ENCODE assay signal across 8 mouse cellular contexts in genomic region chr4:41639214-41639841, GRCm38 (mm10). TPM values are rescaled to one million over a fixed set of nuclear protein-coding genes. Genes with fewer than 3 reads are reported as not detected.
DNase-seq lines count a peak whose midpoint lies in the region; ATAC-seq and TF ChIP-seq lines count a peak whose summit lies in the region.

No protein-coding gene starts in this region.

- no peak overlapping the region for H3K27ac ChIP-seq in limb, embryonic 14.5 days (replicated peaks; ENCODE audit: low read depth, low read length)
- peak overlapping the region; percentile 80 for H3K27ac ChIP-seq in stomach, postnatal 0 days (replicated peaks)

- H3K36me3 ChIP-seq in erythroblast, embryonic 14.5 days (ENCODE audit: control insufficient read depth) = no peaks in the 10 kb centered on the region
- no peaks in the 10 kb centered on the region for H3K36me3 ChIP-seq in limb, embryonic 14.5 days (ENCODE audit: control insufficient read depth, insufficient read depth, low read length)
- no peaks in the 10 kb centered on the region for H3K36me3 ChIP-seq in stomach, postnatal 0 days (ENCODE audit: control insufficient read depth, insufficient read depth, low read length)

- TF ChIP-seq POLR2A in limb, embryonic 14.5 days (IDR thresholded peaks at IDR 0.05; ENCODE audit: borderline replicate concordance, extremely low read depth, insufficient read depth, insufficient read length) = no peak

- H3K4me2 ChIP-seq in limb, embryonic 14.5 days (replicated peaks; ENCODE audit: low read depth, low read length, severe bottlenecking) = peak overlapping the region; percentile 80
- peak overlapping the region; percentile 65 for H3K4me2 ChIP-seq in stomach, postnatal 0 days (replicated peaks; ENCODE audit: low read depth)

- ATAC-seq in limb, embryonic 14.5 days (ENCODE audit: low FRiP score, low read depth) = no peak
- ATAC-seq in stomach, postnatal 0 days (ENCODE audit: low FRiP score, low TSS enrichment) = no peak
- no peak for ATAC-seq in activated CD4-positive, CD25-positive, alpha-beta regulatory T cell, adult 4 months

- peak; percentile 12 to 25 for DNase-seq in left cerebral cortex, adult 18-20 months (ENCODE audit: low spot score in 2 of 2)
- no peak for DNase-seq in left cerebral cortex, adult 9 months (ENCODE audit: low spot score in 2 of 2)
- peak; percentile 4 for DNase-seq in T-cell, adult 2 months (ENCODE audit: low spot score)
- no peak for DNase-seq in limb, embryonic 14.5 days (ENCODE audit: low spot score)
- DNase-seq in stomach, postnatal 0 days (ENCODE audit: low spot score) = no peak
- no peak for DNase-seq in testis, postnatal 10 days (ENCODE audit: low spot score)

- no peaks in the 10 kb centered on the region for H3K9me3 ChIP-seq in erythroblast, embryonic 14.5 days (ENCODE audit: control insufficient read depth, low read length)
- no peaks in the 10 kb centered on the region for H3K9me3 ChIP-seq in limb, embryonic 14.5 days (ENCODE audit: control insufficient read depth, low read length)
- H3K9me3 ChIP-seq in stomach, postnatal 0 days (ENCODE audit: control insufficient read depth, low read length) = no peaks in the 10 kb centered on the region

- no peak for TF ChIP-seq EP300 in stomach, postnatal 0 days (optimal IDR thresholded peaks at IDR 0.05)

- H3K4me1 ChIP-seq in erythroblast, embryonic 14.5 days (ENCODE audit: control insufficient read depth) = peaks cover 13% of the 10 kb centered on the region
- H3K4me1 ChIP-seq in limb, embryonic 14.5 days (ENCODE audit: control insufficient read depth, insufficient read depth, low read length) = peaks cover 21% of the 10 kb centered on the region
- H3K4me1 ChIP-seq in stomach, postnatal 0 days (replicated peaks; ENCODE audit: control insufficient read depth, insufficient read depth) = no peaks in the 10 kb centered on the region

- no peak for TF ChIP-seq CTCF in stomach, postnatal 0 days (IDR thresholded peaks at IDR 0.05; ENCODE audit: low read depth)

- H3K27me3 ChIP-seq in erythroblast, embryonic 14.5 days (ENCODE audit: control insufficient read depth) = peaks cover 36% of the 10 kb centered on the region
- peaks cover 7% of the 10 kb centered on the region; the same call in 1 of the 2 replicates for H3K27me3 ChIP-seq in limb, embryonic 14.5 days (ENCODE audit: control insufficient read depth, insufficient read depth, low read length)
- no peaks in the 10 kb centered on the region for H3K27me3 ChIP-seq in stomach, postnatal 0 days (ENCODE audit: control insufficient read depth, insufficient read depth, low read length)

- WGBS in limb, embryonic 14.5 days = 17% methylated on average over 10 of the region's 10 CpGs
- WGBS in stomach, postnatal 0 days = 20% methylated on average over 10 of the region's 10 CpGs

- H3K9ac ChIP-seq in limb, embryonic 14.5 days (ENCODE audit: low read depth, low read length, severe bottlenecking) = peak overlapping the region; percentile 79
- H3K9ac ChIP-seq in stomach, postnatal 0 days (ENCODE audit: low read length) = peak overlapping the region; percentile 71

- H3K4me3 ChIP-seq in erythroblast, embryonic 14.5 days (replicated peaks) = peak overlapping the region; percentile 53
- H3K4me3 ChIP-seq in limb, embryonic 14.5 days (replicated peaks; ENCODE audit: low read length) = peak overlapping the region; percentile 59
- H3K4me3 ChIP-seq in stomach, postnatal 0 days (ENCODE audit: low read depth, low read length) = peak overlapping the region; percentile 59

RNA-seq across cellular contexts. Expression of gene Enho, which starts 0.8 kb away (rescaled TPM):
- total RNA-seq in left cerebral cortex, adult 18-20 months (2021) = 10 to 100 TPM; 59.1 to 66.3 TPM
- polyA plus RNA-seq in erythroblast, embryonic 14.5 days (2012) = 0.04 TPM in 1 of 2 replicates, not detected in the other
- polyA plus RNA-seq in limb, embryonic 14.5 days (2012; rRNA removed) = 15.6 and 22.3 TPM in 2 replicates
- 12.5 and 13.1 TPM in 2 replicates for polyA plus RNA-seq in limb, embryonic 14.5 days (2014; fragmentation: Nextera tagmentation; extraction: Ambion mirVana)
- 50.5 and 55.4 TPM in 2 replicates for polyA plus RNA-seq in stomach, postnatal 0 days (2015; fragmentation: Nextera tagmentation; extraction: Ambion mirVana)
- not detected for polyA plus RNA-seq in activated CD4-positive, CD25-positive, alpha-beta regulatory T cell, adult 4 months (2017; shearing (Covaris generic))

RNA-seq across cellular contexts. Expression of gene Cntfr, which starts 57.6 kb away (rescaled TPM):
- total RNA-seq in left cerebral cortex, adult 18-20 months (2021) = 100 to 1,000 TPM; 117 to 131 TPM
- polyA plus RNA-seq in erythroblast, embryonic 14.5 days (2012) = not detected in 2 replicates
- 34.2 and 43.6 TPM in 2 replicates for polyA plus RNA-seq in limb, embryonic 14.5 days (2012; rRNA removed)
- 5.3 and 5.4 TPM in 2 replicates for polyA plus RNA-seq in limb, embryonic 14.5 days (2014; fragmentation: Nextera tagmentation; extraction: Ambion mirVana)
- polyA plus RNA-seq in stomach, postnatal 0 days (2015; fragmentation: Nextera tagmentation; extraction: Ambion mirVana) = 4.3 and 5.9 TPM in 2 replicates
- not detected for polyA plus RNA-seq in activated CD4-positive, CD25-positive, alpha-beta regulatory T cell, adult 4 months (2017; shearing (Covaris generic))

Comparison
In these comparisons a context has a peak if more than half of its experiments do, and no peak if none do; other contexts are left out.
1. DNase-seq: peak in left cerebral cortex, adult 18-20 months (2 of 2) and T-cell, adult 2 months (single experiment); none in left cerebral cortex, adult 9 months (0 of 2), limb, embryonic 14.5 days (single experiment), stomach, postnatal 0 days (single experiment) and testis, postnatal 10 days (single experiment).
2. RNA of gene Enho, which starts 0.8 kb away (polyA plus RNA-seq): 50.5 to 55.4 TPM in stomach, postnatal 0 days and 12.5 to 22.3 TPM in limb, embryonic 14.5 days; 0.04 TPM in erythroblast, embryonic 14.5 days and not detected in activated CD4-positive, CD25-positive, alpha-beta regulatory T cell, adult 4 months; every median in the first group is over 10 times any median in the second.
3. Peak in every context shown above with its lines, with median percentiles within 50 percentile points of each other: H3K4me3 ChIP-seq.